Mouse (Mus musculus) forebrain, embryonic 14.5 days (tissue): ENCODE measurements around the gene Rbm46. TPM values are rescaled to one million over a fixed set of nuclear protein-coding genes. Genes with fewer than 3 reads are reported as not detected.

ENCODE experiments used
- ATAC-seq: fragments of 200-750 bp; cut with Nextera tagmentation; 2 replicates; pipeline ENCODE4 v1.8.0; 2017; ENCODE audit warnings: mild to moderate bottlenecking, moderate library complexity
- DNase-seq: peaks from one replicate; pipeline ENCODE4 v3.0.0-alpha.2; 2015; ENCODE audit warnings: low spot score
- H3K27ac ChIP-seq: fragments of 300-500 bp; sonication (generic); 2 replicates; pipeline ENCODE4 v1.5.1; 2014; ENCODE audit warnings: low read depth, mild to moderate bottlenecking, control low read depth, low read length, moderate library complexity
- H3K27me3 ChIP-seq: fragments of 300-500 bp; sonication (generic); replicated peaks from 2 replicates; pipeline ENCODE4 v1.6.1; 2014; ENCODE audit warnings: low read length, control low read depth, mixed read lengths; ENCODE audit not compliant: control insufficient read depth, insufficient read depth
- H3K36me3 ChIP-seq: fragments of 300-500 bp; sonication (generic); 2 replicates; pipeline ENCODE4 v1.6.1; 2014; ENCODE audit warnings: low read length, control low read depth; ENCODE audit not compliant: control insufficient read depth, insufficient read depth
- H3K4me1 ChIP-seq: fragments of 300-500 bp; sonication (generic); 2 replicates; pipeline ENCODE4 v1.6.1; 2014; ENCODE audit warnings: antibody characterized with exemption, low read length, control low read depth; ENCODE audit not compliant: control insufficient read depth, insufficient read depth
- H3K4me2 ChIP-seq: fragments of 300-500 bp; sonication (generic); 2 replicates; pipeline ENCODE4 v1.6.1; 2014; ENCODE audit warnings: mild to moderate bottlenecking, control low read depth, low read length
- H3K4me3 ChIP-seq: fragments of 300-500 bp; sonication (generic); 2 replicates; pipeline ENCODE4 v1.5.1; 2014; ENCODE audit warnings: low read depth, low read length, control low read depth
- H3K9ac ChIP-seq: fragments of 300-500 bp; sonication (generic); 2 replicates; pipeline ENCODE4 v1.6.1; 2014; ENCODE audit warnings: mild to moderate bottlenecking, low read length, control low read depth, moderate library complexity
- H3K9me3 ChIP-seq: fragments of 300-500 bp; sonication (generic); replicated peaks from 2 replicates; pipeline ENCODE4 v1.6.1; 2016; ENCODE audit warnings: low read length, control low read depth, mixed read lengths; ENCODE audit not compliant: control insufficient read depth
- WGBS: fragments of 180-500 bp; shearing (Covaris S2); extraction: QIAGEN DNeasy Blood & Tissue Kit; methylation state at CpG from one replicate; pipeline ENCODE4 v1.1.7; 2014; 5-methylcytosine and 5-hydroxymethylcytosine counted together
- polyA plus RNA-seq: library from polyadenylated mRNA; unstranded; fragments of >200 nt; fragmentation: Nextera tagmentation; extraction: Ambion mirVana; gene quantifications from 2 replicates; pipeline ENCODE4 v1.2.1, GENCODE M21; 2014

Gene Rbm46
- polyA plus RNA-seq, 1 experiment from 2014 or later = 1.7 TPM

DNA sequence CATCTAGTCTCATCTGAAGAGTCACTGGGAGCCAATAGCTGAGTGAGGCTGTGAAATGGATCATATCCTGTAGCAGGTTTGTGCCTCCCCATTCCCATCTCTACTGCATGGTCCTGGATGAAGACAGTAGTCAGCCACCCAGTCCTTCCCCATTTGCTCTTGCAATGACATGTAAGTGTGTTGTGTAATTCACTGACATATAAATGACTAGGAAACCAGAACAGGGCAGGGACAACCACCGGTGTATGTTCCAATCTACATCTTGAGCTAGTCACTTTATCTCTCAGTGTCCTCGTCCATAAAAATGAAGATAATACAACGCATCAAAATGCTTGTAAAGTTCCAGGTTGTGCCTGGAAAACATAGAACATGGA, 75.8 kb downstream of the Rbm46 start:
- no peak overlapping the region for H3K27ac ChIP-seq
- H3K27me3 ChIP-seq = no peaks in the 10 kb centered on the region
- DNase-seq = no peak
- no peaks in the 10 kb centered on the region for H3K36me3 ChIP-seq
- WGBS = 97% methylated on average over 3 of the region's 3 CpGs
- ATAC-seq = no peak
- H3K9me3 ChIP-seq = no peaks in the 10 kb centered on the region
- no peak overlapping the region for H3K4me2 ChIP-seq
- H3K4me1 ChIP-seq = no peaks in the 10 kb centered on the region
- no peak overlapping the region for H3K9ac ChIP-seq
- H3K4me3 ChIP-seq = no peak overlapping the region

DNA sequence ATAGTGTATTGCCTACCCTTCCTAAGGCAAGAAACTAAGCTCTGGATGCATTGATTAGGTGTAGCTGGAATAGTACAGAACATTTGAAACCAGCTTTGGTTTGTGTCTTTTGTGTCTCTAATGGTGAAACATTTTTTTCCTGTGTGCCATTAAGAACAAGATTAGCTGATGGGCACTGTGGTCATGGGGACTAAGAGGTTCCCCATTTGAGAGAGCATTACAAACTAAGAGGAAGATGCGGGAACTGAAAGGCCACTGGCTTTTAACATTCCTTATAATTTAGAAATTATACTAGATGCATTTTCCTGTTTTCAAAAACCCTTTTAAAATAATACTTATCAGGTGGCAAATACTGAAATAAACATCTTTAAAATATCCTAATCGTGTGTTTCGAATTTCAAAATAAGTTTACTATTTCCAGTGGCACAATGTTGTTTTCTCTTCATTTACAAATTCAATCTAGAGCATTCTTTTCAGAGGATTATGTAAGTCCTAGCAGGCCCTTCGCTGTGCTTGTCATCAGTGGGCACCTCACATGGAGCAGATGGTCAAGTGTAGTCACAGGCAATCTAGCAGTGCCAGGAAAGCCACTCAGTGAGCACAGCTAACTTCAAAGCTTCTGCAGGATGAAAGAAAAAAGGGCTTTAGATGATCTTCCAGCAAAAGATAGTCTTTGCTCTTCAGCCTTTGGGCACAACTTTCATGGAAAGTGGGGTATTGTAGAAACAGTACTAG, 76.4 kb downstream of the Rbm46 start:
- Histone ChIP-seq H3K27me3 (no peaks in the 10 kb centered on the region), H3K27ac (no peak overlapping the region), H3K4me2 (no peak overlapping the region), H3K9ac (no peak overlapping the region), H3K4me3 (no peak overlapping the region), H3K4me1 (no peaks in the 10 kb centered on the region), H3K36me3 (no peaks in the 10 kb centered on the region), H3K9me3 (no peaks in the 10 kb centered on the region)
- WGBS = 89% methylated on average over 4 of the region's 4 CpGs
- no peak for ATAC-seq
- DNase-seq = no peak

DNA sequence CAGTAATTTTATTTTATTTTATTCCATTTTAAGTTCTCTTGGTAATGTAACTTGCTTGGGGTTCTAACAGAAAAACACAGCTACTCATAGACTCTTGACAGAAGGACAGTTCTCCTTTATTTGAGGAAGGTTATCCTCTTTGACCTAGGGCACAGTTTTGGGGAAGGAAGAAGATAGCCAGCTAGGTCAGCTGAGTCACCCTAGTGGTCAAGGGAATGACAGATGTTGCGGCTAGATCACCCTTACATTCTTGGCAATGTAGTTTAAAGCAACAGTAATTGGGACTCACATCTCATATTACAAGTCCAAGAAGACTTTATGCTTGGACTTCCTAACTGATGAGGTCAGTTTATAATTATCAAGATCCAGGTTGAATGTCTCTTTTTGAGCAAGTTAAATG, 82.6 kb downstream of the Rbm46 start:
- WGBS = 86% methylated on average over 1 of the region's 1 CpGs
- no peak for ATAC-seq
- no peak overlapping the region for H3K27ac ChIP-seq

DNA sequence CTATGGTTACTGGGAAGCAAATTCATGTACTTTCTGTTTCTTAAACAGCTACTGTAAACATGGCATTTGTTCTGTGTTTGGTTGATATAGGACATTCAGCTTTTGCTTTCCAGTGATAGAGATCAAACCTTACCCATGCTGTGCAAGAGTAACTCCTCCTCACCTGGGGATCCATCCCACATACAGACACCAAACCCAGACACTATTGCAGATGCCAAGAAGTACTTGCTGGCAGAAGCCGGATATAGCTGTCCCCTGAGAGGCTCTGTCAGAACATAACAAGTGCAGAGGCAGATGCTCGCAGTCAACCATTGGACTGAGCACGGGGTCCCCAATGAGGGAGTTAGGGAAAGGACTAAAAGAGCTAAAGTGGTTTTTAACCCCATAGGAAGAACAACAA, 84.6 kb downstream of the Rbm46 start:
- no peak overlapping the region for H3K27ac ChIP-seq
- H3K27me3 ChIP-seq = no peaks in the 10 kb centered on the region
- H3K36me3 ChIP-seq = no peaks in the 10 kb centered on the region
- no peak overlapping the region for H3K9ac ChIP-seq
- no peak overlapping the region for H3K4me3 ChIP-seq
- no peaks in the 10 kb centered on the region for H3K9me3 ChIP-seq
- WGBS = 90% methylated on average over 3 of the region's 3 CpGs
- no peak for DNase-seq
- no peak overlapping the region for H3K4me2 ChIP-seq
- no peak for ATAC-seq
- H3K4me1 ChIP-seq = no peaks in the 10 kb centered on the region

More for the DNA sequence above, 82.6 kb downstream of the Rbm46 start:
- Histone ChIP-seq H3K4me3 (no peak overlapping the region), H3K9me3 (no peaks in the 10 kb centered on the region), H3K36me3 (no peaks in the 10 kb centered on the region), H3K27me3 (no peaks in the 10 kb centered on the region), H3K4me2 (no peak overlapping the region), H3K4me1 (no peaks in the 10 kb centered on the region), H3K9ac (no peak overlapping the region)
- DNase-seq = no peak

Other genes with a start within 250 kb of the Rbm46 start
- gene Lrat, start 27.5 kb upstream of the Rbm46 start, polyA plus RNA-seq = 0.05 and 0.12 TPM in 2 replicates
- not detected in 2 replicates for gene Fgg, start 131.2 kb upstream of the Rbm46 start, polyA plus RNA-seq
- not detected in 2 replicates for gene Fga, start 149.6 kb upstream of the Rbm46 start, polyA plus RNA-seq
- gene Fgb, start 173.4 kb upstream of the Rbm46 start, polyA plus RNA-seq = not detected in 2 replicates
- 140 and 145 TPM in 2 replicates for gene Plrg1, start 179.0 kb upstream of the Rbm46 start, polyA plus RNA-seq